Mouse (Mus musculus): Measurements from ENCODE around the gene Nphp1. TPM values are rescaled to one million over a fixed set of nuclear protein-coding genes. Genes with fewer than 3 reads are reported as not detected.
A peak's percentile ranks its signal among the peaks of the same experiment; 100 is the strongest.

Nphp1 gene
- polyA plus RNA-seq, 1 experiment from 2014 or later, result 45.8 TPM

GRCm38 (mm10) chr2:127773938-127774577, 14.6 kb downstream of the Nphp1 start:
- Histone ChIP-seq H3K4me1 (peaks cover 19% of the 10 kb centered on the region), H3K36me3 (replicated peaks) (peaks cover 78% of the 10 kb centered on the region), H3K4me3 (peak overlapping the region; percentile 31; the same call in 1 of the 2 replicates), H3K27me3 (ENCODE audit: poor library complexity, severe bottlenecking) (no peaks in the 10 kb centered on the region), H3K9me3 (no peaks in the 10 kb centered on the region), H3K27ac (peak overlapping the region; percentile 84)
- 27% methylated on average over 15 of the region's 15 CpGs for WGBS
- DNase-seq (ENCODE audit: extremely low spot score, low spot score), result peak; percentile 27

DNA sequence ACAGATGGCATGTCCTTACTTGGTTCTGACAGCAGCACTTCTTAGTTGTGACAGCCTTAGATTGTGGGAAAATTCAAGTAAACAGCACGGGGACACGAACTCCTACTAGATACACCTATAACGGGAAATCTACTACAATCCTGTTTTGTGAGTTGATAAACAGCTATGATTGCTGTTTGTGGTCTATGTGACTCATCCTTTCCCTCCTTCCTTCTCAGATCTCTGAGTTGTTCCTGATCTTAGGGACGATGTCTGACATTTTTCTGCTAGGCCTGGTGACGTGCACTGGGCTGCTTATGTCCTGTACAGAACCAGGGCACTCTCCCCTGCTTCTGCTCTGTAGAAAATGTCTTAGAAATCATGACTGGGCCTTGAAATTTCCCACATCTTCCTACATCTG, 27.1 kb downstream of the Nphp1 start:
- Histone ChIP-seq H3K4me1 (no peaks in the 10 kb centered on the region), H3K9me3 (no peaks in the 10 kb centered on the region), H3K4me3 (no peak overlapping the region), H3K27ac (no peak overlapping the region), H3K36me3 (replicated peaks) (peaks cover 87% of the 10 kb centered on the region), H3K27me3 (ENCODE audit: poor library complexity, severe bottlenecking) (no peaks in the 10 kb centered on the region)
- no peak for DNase-seq (ENCODE audit: extremely low spot score, low spot score)
- 92% methylated on average over 5 of the region's 5 CpGs for WGBS

- H3K27ac ChIP-seq, result no peak overlapping the region
- H3K4me1 ChIP-seq, result no peaks in the 10 kb centered on the region
- no peaks in the 10 kb centered on the region for H3K9me3 ChIP-seq
- no peak overlapping the region for H3K4me3 ChIP-seq
- no peaks in the 10 kb centered on the region for H3K27me3 ChIP-seq (ENCODE audit: poor library complexity, severe bottlenecking)
- peaks cover 88% of the 10 kb centered on the region for H3K36me3 ChIP-seq (replicated peaks)
- WGBS, result 78% methylated on average over 10 of the region's 10 CpGs
- no peak for DNase-seq (ENCODE audit: extremely low spot score, low spot score)
Observed at GRCm38 (mm10) chr2:127760429-127761000, 28.2 kb downstream of the Nphp1 start.

GRCm38 (mm10) chr2:127760014-127760413, 28.7 kb downstream of the Nphp1 start:
- 88% methylated on average over 6 of the region's 6 CpGs for WGBS
- no peak for DNase-seq (ENCODE audit: extremely low spot score, low spot score)
- Histone ChIP-seq H3K36me3 (replicated peaks) (peaks cover 88% of the 10 kb centered on the region), H3K27ac (no peak overlapping the region), H3K27me3 (ENCODE audit: poor library complexity, severe bottlenecking) (no peaks in the 10 kb centered on the region), H3K4me3 (no peak overlapping the region), H3K4me1 (no peaks in the 10 kb centered on the region), H3K9me3 (no peaks in the 10 kb centered on the region)

DNA sequence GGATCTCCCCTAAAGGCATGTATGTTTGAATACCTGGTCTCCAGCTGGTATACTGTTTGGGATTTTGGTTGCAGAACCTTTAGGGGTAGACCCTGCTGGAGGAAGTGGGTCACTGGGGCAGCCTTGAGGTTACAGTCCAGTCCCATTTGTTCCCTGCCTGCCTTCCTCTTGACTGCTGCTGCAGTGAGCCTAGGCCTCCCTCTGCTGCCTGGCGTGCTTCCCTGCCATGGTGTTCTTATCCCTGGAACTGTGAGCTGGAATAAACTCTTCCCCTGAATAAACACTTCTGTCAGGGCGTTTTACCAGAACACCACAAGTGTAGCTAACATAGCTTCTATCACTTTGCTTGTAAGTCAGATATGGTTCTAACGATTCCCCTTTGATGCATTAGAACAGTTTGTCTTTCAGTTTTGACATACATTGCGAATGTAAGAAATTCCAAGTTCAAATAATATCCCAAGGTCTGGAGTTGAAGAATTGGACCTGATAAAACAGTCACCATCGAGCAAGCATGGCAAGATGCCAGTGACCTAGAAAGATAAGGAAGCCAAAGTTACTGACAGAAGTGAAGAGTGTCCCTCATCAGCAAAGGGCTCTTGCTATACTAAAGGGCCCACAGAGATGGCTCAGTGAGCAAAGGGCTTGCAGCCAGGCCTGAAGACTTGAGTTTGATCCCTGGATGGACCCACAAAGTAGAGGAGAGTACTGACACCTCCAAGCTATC, 29.4 kb downstream of the Nphp1 start:
- Histone ChIP-seq H3K4me3 (no peak overlapping the region), H3K9me3 (no peaks in the 10 kb centered on the region), H3K4me1 (no peaks in the 10 kb centered on the region), H3K36me3 (replicated peaks) (peaks cover 88% of the 10 kb centered on the region), H3K27ac (no peak overlapping the region), H3K27me3 (ENCODE audit: poor library complexity, severe bottlenecking) (no peaks in the 10 kb centered on the region)
- 91% methylated on average over 5 of the region's 5 CpGs for WGBS
- DNase-seq (ENCODE audit: extremely low spot score, low spot score), result no peak

DNA sequence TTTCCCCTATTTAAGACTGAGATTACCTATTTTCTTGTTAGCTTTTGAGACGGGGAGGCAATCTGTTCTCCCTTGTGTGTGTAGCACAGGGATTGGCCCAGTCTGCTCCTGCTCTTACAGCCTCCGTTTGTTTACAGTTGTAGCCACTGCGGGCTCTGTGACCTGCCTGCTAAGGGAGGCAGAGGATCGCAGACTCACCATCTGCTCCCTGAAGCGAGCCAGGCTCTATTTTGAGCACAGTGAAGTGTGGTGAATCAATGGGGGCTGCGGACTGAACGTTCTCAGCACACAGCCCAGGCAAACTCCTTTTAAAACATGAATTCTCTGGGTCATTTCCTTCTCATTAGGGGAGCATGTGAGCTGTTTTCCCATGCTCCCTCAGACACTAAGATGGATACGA, 31.5 kb downstream of the Nphp1 start:
- WGBS, result 68% methylated on average over 8 of the region's 8 CpGs
- no peak overlapping the region for H3K4me3 ChIP-seq
- H3K9me3 ChIP-seq, result no peaks in the 10 kb centered on the region
- no peaks in the 10 kb centered on the region for H3K4me1 ChIP-seq
- no peak for DNase-seq (ENCODE audit: extremely low spot score, low spot score)
- H3K27ac ChIP-seq, result no peak overlapping the region
- peaks cover 80% of the 10 kb centered on the region for H3K36me3 ChIP-seq (replicated peaks)
- no peaks in the 10 kb centered on the region for H3K27me3 ChIP-seq (ENCODE audit: poor library complexity, severe bottlenecking)

DNA sequence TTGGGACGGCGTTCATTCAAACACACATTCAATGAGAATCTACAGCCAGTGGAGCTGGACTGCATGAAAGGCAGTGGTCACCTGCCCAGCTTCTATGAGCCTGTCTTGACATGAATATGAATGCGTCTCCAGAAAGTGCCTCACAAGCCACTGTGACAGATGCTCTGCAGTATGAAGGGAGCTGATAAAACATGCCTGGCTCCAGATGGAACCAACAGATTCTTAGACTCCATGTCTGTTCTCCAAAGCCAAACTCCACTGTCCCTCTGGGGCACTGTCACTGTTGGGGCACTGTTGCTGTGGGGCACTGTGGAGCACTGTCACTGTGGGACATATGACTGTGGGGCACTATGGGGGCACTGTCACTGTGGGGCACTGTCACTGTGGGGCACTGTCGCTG, 34.6 kb downstream of the Nphp1 start:
- Histone ChIP-seq H3K36me3 (replicated peaks) (peaks cover 55% of the 10 kb centered on the region), H3K27ac (no peak overlapping the region), H3K27me3 (ENCODE audit: poor library complexity, severe bottlenecking) (no peaks in the 10 kb centered on the region), H3K9me3 (no peaks in the 10 kb centered on the region), H3K4me3 (no peak overlapping the region), H3K4me1 (no peaks in the 10 kb centered on the region)
- WGBS, result 90% methylated on average over 4 of the region's 4 CpGs
- DNase-seq (ENCODE audit: extremely low spot score, low spot score), result no peak

- Histone ChIP-seq H3K36me3 (replicated peaks) (peaks cover 41% of the 10 kb centered on the region), H3K27ac (no peak overlapping the region), H3K27me3 (ENCODE audit: poor library complexity, severe bottlenecking) (no peaks in the 10 kb centered on the region), H3K9me3 (no peaks in the 10 kb centered on the region), H3K4me3 (no peak overlapping the region), H3K4me1 (no peaks in the 10 kb centered on the region)
- WGBS, result 83% methylated on average over 11 of the region's 11 CpGs
- DNase-seq (ENCODE audit: extremely low spot score, low spot score), result no peak
Observed at GRCm38 (mm10) chr2:127751849-127752610, 36.7 kb downstream of the Nphp1 start.

DNA sequence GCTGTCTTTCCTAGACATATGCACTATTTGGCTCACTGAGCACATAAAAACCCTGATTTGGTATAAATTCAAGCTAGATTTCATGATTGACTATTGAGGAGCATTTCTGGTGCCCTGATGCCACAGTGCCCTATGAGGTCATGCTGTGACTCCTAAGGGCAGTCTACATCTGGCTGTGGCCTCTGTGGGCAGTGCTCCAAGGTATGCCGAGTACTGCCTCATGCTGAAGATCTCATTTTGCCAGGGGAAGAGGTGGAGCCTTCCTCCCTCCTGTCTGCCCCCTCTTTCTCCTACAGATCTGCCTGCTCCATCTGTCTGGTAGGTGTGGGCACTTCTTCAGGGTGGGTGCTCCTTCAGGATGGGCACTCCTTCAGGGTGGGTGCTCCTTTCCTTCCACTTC, 39.3 kb downstream of the Nphp1 start:
- WGBS, result 79% methylated on average over 1 of the region's 1 CpGs
- H3K4me3 ChIP-seq, result no peak overlapping the region
- no peaks in the 10 kb centered on the region for H3K27me3 ChIP-seq (ENCODE audit: poor library complexity, severe bottlenecking)
- H3K4me1 ChIP-seq, result no peaks in the 10 kb centered on the region
- no peaks in the 10 kb centered on the region for H3K9me3 ChIP-seq
- no peak for DNase-seq (ENCODE audit: extremely low spot score, low spot score)
- peaks cover 29% of the 10 kb centered on the region for H3K36me3 ChIP-seq (replicated peaks)
- H3K27ac ChIP-seq, result no peak overlapping the region

GRCm38 (mm10) chr2:127748316-127748715, 40.4 kb downstream of the Nphp1 start:
- no peak overlapping the region for H3K27ac ChIP-seq
- no peak overlapping the region for H3K4me3 ChIP-seq
- no peak for DNase-seq (ENCODE audit: extremely low spot score, low spot score)
- no peaks in the 10 kb centered on the region for H3K9me3 ChIP-seq
- H3K4me1 ChIP-seq, result no peaks in the 10 kb centered on the region
- peaks cover 26% of the 10 kb centered on the region for H3K36me3 ChIP-seq (replicated peaks)
- H3K27me3 ChIP-seq (ENCODE audit: poor library complexity, severe bottlenecking), result no peaks in the 10 kb centered on the region
- WGBS, result 67% methylated on average over 7 of the region's 7 CpGs

DNA sequence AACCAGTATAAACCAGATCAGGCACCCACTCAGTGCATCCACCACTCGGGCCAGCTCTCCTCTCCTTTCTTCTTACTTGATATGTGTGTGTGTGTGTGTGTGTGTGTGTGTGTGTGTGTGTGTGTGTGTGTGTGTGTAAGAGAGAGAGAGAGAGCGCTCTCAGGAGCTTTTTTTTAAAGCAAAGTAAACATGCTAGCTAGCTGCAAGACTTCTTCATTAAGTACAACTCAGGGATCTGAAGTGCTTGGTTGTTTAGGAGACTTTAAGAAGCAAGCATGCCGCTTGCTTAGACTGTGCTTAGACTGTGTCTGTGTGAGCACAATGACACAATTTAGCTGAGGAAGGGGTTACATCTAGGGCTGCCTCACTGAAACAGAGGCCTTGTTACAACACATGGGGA, 46.1 kb downstream of the Nphp1 start:
- WGBS, result 87% methylated on average over 3 of the region's 3 CpGs
- DNase-seq (ENCODE audit: extremely low spot score, low spot score), result no peak
- H3K27ac ChIP-seq, result no peak overlapping the region
- peaks cover 37% of the 10 kb centered on the region for H3K36me3 ChIP-seq (replicated peaks)
- H3K4me1 ChIP-seq, result no peaks in the 10 kb centered on the region
- no peaks in the 10 kb centered on the region for H3K9me3 ChIP-seq
- no peak overlapping the region for H3K4me3 ChIP-seq
- H3K27me3 ChIP-seq (ENCODE audit: poor library complexity, severe bottlenecking), result no peaks in the 10 kb centered on the region

GRCm38 (mm10) chr2:127740756-127741519, 47.8 kb downstream of the Nphp1 start:
- 74% methylated on average over 9 of the region's 9 CpGs for WGBS
- Histone ChIP-seq H3K4me3 (no peak overlapping the region), H3K36me3 (replicated peaks) (peaks cover 37% of the 10 kb centered on the region), H3K4me1 (no peaks in the 10 kb centered on the region), H3K9me3 (no peaks in the 10 kb centered on the region), H3K27ac (no peak overlapping the region), H3K27me3 (ENCODE audit: poor library complexity, severe bottlenecking) (no peaks in the 10 kb centered on the region)
- no peak for DNase-seq (ENCODE audit: extremely low spot score, low spot score)
